Mouse (Mus musculus): ENCODE data around the gene Cubn. TPM values are rescaled to one million over a fixed set of nuclear protein-coding genes. Genes with fewer than 3 reads are reported as not detected.

The Cubn gene
- total RNA-seq, 2 experiments from 2014 or later = 0.12 to 0.20 TPM

DNA sequence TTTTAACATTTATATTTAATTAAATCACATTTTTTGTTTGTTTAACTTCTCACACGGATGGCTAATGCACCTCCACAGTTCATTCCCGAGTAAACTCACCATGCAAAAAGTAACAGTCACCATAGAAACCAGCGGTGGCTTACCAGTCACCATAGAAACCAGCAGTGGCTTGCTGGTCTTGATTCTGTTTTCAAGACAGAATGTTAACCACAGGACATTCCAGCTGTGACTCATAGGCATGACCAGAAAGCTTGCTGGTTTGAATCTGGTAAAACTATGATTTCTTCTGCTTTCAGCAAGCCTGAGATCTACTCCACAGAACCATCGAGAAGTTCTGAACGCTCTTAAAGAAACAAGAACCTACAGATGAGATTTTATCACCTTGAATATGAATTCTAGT, 84.3 kb downstream of the Cubn start:
- DNase-seq = no peak

DNA sequence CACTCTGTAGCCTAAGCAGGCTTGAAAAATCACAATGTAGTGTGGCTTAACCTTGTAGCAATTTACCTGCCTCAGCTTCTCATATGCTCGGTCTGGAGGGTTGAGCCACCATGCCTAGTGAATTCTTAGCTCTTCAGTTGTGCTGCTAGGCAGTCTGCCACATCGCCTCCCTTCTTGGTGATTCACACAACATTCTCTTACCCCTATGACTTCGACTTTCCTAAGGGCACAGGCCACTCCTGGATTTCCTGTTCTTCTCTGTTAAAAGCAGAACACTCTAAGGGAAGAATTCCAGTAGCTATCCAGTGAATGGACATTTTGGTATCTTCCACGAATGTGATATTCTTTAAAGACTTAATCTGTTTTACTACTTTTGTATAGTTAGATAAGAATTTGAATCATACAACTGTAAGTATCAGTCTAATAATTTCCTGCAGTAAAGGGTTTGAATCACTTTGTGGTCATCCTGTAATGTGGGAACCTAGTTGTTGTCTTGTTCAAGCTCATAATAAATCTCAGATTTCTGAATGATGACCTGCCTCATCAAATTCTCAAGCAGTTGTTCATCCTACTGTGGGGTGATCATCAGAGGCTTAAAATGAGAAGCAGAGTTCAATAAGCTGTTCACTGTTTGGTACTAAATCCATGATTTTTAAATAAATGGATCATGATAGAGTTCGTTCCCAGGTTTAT, 86.5 kb downstream of the Cubn start:
- no peak for DNase-seq

DNA sequence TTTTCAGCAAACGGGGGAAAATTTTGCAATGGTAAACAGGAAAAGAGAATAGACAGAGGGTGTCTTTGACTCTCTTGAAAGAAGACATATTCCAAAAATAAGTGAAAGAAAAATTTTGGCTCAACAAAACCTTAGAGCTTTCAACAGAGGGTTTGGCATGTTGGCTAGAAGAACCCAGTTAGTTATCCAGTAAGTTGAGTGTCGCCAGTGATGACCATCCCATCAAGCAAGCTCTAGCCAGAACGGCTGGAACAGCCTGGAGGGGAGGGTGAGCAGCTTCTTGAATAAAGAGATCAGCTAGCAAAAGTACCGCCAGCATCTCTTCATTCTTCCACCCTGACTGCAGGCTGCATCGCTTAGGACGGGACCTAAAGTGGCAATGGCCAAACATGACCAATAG, 90.8 kb downstream of the Cubn start:
- no peak for DNase-seq

DNA sequence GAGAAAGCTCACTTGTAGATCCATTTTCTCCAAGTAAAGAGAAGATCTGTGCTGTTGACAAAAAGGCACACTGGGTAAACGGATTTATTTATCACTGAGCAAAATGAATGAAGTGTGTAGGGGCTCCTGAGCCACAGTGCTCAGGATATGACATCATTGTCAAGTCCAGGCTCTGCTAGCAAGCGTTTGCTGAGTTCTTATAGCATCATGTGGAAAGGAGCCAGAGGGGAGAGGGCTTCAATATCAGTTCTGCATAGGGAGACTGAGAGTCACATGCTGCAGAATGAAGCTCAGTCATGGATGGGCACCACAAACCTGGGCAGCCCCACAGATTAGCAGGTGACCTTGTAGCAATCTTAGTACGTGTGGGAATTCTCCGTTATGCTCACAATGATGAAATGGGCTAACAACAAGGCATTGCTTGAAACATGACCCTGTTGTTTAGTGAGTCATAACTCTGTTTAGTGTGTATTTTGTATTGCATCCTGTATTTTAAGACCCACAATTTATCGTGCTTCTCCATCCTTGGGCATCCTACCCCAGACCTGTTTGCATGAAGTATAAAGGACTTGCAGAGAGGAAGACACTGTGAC, 92.0 kb downstream of the Cubn start:
- no peak for DNase-seq

DNA sequence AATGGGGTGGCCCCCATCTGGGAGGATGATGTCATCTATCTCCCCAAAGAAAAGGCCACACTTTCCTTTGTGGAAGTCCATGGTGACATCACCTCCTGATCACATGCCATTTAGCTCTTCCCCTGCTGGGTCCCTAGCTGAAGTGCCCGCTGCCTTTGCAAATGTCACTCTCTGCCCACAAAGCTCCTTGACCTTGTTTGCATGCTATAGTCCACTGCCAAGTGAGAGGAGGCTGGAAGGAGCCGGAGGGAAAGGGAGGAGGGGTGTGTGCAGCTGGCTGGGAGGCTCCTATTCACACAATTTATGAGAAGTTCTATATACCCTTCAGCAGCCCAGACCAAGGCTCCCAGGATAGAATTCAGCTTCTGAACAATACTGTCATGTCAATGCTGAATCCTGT, 92.7 kb downstream of the Cubn start:
- no peak for DNase-seq

DNA sequence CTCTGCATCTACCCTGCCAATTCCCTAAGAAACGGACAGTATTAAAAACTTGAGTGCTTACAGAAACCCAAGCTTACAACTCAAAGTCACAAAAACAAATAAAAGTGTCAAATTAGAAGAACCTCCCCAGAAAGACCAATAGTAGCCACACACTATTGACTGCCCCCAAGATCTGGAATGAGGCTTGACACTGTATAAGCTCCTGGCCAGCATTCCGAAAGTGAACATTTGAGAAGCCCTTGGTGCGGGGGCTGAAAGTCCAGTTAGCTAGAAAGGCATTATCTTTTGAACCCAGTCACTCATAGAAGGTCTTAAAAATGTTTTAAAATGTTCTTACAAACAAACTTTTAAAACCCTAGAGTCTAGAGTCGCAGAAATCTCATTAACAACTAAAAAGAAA, 93.1 kb downstream of the Cubn start:
- DNase-seq = no peak

DNA sequence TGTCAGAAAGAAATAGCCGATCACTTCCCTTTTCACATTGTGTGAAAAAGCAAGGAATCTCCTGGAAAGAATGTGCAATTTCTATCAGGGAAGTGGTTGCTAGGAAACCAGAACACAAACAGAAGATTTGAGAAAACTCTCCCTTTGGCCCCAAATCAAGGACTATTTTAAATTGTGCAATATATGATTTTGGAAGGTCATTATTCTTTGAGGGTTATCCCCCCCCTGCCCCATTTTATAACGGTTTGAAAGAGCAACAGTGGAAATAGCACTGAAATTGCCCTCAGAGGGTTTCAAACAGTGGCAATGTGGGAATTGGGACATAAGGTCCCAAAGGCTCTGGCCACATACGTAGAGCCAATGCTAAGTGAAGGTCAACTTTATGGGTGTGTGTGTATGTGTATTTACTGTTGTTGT, 95.5 kb downstream of the Cubn start:
- no peak for DNase-seq

DNA sequence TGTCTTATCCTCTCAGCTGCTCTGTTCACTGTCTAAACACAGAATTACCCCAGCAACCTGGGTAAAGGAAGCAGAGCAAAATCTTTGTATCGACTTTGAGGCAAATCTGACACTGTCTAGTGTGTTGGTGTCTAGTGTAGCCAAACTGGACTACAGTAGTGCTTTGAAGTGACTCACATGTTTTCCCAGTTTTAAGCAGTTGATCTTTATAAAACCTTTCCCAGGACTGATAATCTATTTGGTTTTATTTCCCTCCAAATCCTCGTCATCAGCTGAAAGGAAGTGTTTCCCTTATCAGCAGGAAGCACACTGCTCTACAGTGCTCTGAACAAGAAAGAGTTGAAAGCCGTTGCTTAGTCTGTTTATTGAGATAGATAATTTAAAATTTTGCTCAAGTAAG, 100.6 kb downstream of the Cubn start:
- no peak for DNase-seq

DNA sequence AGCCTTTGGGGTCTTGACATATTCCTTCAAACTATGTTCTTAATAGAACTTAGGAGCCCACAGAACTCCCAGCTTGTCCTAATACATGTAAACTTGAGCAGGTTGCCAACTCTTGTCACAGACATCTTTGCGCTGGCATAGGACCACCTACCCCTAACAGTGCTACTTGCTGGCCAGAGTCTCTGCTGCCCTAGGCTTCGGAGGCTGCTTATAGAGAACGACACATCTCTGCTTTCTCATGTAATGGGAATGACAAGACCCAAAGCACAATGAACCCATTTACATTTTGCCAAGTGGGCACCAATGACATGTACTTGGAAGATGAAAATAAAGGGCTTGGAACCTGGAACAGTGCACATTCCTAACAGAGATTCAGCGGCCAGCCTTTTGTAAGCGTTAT, 105.0 kb downstream of the Cubn start:
- DNase-seq = no peak

DNA sequence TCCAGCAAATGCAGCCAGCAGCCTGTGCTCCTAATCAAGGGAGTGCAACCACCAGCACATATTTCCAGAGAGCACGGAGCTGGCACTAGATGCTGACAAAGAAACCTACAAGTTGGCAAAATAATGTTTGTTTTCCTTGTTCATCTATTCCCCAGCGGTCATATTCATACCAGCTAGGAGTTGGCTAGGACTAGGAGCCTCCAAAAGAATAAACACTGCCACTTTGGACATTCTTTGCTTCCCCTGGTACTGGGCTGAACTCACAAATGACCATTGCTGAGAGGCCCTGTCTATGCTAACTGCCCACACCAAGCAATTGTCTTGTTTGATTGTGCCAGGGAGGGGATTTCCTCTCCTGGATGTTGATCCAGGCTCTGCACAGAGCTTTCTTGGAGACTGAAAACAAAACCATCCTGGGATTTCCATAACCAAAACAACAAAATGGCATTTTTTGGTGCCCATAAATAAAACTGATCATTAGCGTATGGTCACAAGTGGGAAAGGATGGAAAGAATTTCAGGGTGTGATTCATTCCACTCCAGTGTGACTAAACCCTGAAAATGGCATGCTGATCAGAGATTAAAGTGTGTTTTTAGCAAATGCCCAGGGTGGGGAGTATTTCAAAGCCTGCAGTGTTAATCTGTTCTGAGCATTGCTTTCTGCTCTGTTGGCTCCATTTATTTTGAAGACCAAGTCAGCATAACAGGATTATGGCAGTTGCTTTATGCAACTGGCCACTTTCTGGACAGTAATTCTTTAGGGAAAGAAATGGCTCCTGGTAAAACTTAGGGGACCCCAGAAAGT, 105.9 kb downstream of the Cubn start:
- DNase-seq = no peak

DNA sequence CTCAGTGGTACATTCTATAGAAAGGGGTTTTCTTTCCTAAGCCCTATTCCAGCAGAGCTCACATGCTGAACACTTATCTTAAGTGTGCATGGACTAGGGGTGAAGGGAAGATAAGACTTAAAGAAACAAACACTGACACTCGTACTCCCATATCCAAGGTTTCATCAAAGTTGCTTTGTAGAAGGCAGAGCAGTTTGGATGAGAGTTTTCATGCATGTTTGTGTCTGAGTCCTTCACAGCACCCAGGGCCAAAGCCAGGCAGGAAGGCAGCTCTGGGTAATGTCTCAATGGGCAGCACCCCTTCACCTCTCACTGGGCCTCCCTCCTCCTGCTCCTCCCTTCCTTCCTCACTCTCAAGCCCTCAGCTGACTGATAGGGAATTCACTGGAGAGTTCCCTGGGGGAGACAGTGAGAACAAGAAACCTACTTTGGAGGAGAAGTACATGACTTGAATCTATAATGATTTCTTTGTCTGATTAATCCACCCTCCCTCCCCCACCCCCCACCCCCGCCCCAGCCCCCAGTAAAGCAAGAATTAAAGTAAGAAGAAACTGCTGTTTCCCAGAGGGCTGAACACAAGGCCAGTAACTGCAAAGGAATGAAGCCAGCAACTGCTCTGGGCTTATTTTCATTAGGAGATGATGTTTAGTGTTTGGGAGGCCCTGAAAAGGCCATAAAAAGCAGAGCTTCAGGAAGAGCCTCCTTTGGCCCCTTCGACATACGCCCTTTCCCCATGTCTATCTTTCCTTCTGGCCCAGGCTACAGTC, 106.7 kb downstream of the Cubn start:
- no peak for DNase-seq

DNA sequence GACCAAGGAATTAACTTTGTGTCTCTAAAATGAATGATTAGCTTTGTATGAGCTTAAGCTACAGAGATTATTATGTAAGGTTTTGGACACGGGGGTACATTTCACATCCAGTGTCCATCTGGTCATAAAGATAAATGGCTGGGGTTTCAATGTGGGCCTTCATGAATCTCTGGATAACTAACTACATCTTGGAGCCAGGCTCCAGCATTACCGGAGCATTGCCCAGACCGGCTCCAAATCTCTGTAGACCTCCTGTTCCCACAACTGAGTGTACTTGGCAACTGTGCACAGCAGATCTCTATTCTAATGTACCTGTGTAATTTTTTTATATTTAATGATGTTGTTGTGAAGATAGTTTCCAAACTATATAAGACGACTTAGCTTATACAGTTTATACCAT, 115.4 kb downstream of the Cubn start:
- DNase-seq = no peak

DNA sequence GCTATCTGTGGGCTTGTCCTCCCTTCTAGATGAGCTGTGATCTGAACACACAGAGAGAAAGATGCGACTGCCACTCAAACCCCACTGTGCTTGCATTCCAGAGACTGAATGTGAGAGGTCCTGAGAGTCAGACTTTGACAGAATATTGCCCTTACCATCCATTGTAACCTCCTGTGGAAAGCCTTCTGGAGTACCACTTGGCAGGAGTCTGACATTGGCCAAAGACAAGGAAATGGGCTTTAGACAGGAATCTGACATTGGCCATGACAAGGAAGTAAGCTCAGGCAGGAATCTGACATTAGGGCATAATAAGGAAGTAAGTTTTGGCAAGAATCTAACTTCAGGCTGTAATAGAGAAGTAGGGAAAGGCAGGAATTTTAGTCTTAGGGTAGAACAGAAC, 118.3 kb downstream of the Cubn start:
- no peak for DNase-seq

DNA sequence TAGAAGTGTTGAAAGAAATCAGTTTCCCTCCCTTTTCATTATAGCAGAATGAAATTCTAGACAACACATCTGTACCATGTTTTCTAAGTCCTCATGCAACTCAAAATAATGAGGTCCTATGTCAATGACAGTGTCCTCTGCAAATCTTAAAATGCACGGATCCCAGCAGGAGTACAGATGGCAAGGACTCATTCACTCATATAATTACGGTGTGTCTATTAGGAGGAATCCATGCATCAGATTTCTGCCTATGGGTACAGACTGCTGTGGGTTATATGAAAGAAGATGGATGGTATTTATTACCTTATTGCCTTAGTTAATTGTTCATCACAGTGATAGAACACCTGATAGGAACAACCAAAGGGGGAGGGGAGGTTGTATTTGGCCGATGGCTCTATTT, 118.8 kb downstream of the Cubn start:
- DNase-seq = no peak

DNA sequence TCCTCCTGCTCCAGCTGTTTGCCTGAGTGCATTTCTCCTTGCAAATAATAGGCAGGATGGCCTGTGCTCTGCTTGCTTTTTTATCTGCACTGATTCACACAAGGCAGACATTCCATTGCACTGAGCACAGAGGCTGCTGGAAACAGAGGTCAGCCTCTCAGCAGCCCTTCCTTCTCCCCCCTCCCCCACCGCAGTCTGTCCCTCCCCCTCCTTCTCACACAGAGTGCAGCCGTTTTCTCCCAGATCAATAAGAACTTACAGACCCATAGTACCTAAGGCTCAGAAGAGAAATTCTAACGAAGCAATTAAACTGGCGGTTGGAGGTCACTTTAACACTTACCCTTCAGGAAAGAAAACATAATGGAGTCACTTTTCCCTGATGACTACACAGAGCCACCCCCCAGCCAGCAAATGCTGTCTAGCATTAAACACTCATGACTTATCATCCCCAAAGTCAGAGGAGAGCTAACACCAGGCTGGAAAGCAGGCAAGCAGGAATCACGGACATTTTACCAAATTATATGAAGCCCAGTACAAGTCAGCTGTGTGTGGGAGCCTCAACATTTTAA, 119.3 kb downstream of the Cubn start:
- DNase-seq = no peak

DNA sequence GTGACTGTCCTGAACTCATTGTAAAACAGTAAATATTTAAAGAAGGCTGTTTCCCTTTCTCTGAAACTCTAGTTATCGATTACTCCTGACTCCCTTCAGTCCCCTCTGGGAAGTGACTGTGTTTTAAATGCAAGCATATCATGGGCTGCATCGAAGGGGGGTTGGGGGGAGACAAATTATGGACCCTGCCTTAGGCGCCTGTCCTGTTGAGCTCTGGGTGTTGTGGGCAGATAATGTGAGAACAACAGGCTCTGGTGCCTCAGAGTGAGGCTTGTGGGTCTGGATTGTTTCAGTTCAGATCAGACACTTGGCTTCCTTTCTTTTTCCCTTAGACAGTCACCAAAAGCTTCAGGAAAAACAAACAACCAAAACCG, 119.8 kb downstream of the Cubn start:
- DNase-seq = no peak

DNA sequence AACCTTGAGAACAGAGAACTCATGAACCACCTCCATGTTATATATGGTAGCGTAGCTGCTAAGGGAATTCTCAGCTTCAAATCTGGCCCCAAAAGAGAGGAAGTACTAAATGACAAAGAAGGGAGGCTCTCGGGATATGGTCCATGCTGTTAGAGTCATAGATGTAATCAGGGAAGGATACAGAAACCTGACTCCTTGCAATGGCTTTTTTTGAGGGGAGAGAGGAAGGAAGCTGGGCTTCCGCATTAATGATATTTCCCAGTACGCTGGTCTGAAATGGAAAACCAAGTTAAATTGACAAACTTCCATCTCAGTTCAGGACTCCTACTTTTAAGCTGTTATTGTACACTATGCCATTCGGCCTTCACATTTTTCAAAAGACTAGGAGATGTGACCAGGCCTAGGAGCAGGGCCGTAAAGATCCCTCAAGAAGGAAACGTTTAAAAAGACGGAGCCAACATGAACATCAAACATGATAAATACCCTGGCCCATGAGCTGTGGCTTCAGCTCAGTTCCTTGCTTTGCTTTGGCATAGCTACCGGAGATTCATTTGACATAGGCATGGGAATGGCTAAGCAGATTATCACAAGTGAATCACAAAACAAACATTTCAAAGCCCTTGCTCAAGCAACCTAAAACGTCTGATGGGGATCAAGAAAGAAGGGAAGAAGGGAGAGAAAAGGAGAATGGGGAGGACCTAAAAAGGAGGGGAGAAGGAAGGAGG, 120.4 kb downstream of the Cubn start:
- DNase-seq = no peak

DNA sequence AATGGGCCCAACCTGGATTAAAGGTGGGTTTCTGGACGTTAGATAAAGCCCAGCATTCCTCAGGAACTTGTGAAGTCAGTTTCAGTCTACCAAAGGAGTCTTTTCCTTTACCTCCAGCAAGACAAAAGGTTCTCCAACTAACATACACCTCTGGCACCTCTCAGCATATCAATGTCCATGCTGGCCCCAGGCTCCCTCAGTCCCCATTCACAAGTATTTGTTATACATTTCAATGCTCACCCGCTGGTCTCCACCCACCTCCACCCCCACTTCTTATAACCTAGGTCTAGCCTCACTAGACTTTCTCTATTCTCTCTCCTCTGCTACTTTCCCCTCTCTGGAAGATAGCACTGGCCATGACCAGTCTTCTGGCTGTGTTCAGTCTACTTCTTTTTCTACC, 121.1 kb downstream of the Cubn start:
- no peak for DNase-seq

DNA sequence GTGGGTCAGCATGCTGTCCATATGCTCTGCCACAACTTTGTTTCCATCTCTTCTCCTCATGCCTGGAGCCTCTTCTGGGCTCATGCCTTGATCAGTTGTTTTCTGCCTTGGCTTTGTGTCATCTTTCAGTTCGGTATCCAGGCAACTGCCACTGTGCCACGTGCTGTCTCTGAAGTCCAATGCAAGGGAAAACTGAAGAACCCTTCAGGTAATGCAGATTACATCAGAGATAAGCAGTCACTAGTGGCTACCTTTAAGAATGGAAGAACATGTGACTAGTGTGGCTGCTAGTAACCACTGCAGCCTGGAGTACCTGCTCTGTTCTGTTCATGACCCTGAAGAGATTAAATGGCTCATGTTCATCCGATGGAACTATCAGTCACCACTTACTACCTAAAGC, 123.1 kb downstream of the Cubn start:
- no peak for DNase-seq

DNA sequence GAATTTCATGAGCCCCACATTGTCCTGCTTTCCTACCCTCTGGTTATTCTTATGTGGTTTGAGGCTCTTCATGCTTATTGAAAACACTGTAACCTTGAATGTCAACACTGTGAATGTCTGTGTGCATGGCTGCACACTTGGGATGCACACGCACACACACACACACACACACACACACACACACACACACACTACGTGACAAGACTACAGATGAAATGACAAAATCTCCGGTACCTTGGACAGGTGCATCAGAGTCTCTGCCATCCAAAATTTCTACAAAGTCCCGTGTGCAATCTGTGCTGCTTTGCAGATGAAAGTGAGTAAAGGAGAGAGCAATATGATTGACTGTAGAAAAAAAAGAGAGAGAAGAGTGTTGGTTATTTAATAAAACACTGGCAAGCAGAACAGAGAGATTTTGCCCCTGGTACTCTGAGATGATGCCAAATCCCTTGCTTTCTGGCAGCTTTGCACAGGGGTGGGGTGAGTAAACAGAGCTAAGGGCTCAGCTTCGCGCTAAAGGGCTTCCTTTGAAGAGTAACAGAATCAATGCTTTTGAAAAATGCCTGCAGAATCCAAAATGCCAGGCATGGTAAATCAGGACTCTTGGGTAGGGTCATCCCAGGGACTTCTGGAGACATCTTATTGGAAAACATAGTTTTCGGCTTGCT, 133.6 kb downstream of the Cubn start:
- DNase-seq = no peak

DNA sequence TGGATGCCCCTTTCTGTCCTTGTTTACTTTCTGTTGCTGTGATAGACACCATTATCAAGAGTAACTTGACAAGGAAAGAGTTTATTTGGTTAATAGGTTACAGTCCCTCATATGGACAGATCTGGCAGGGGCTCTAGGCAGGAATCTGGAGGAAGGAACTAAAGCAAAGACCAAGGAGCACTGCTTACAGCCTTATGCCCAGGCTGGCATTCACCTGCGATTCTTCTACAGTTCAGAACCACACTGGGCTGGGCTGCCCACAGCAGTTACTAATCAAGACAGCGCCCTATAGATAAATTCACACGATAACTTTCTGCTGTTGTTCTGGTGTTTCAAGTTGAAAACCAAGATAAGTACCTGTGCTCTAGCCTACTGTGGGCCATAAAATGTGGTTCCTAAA, 138.8 kb downstream of the Cubn start:
- DNase-seq = no peak
